Mouse (Mus musculus): ENCODE results near the gene Zfp980. TPM values are rescaled to one million over a fixed set of nuclear protein-coding genes. Genes with fewer than 3 reads are reported as not detected.
"Not testable (repeated sequence)": the region's sequence is repeated elsewhere in the genome, so short reads cannot be mapped to it uniquely, and the experiment has no call there.

The Zfp980 gene
- polyA plus RNA-seq, 1 experiment from 2014 or later, result not detected

- H3K4me2 ChIP-seq, result peak overlapping the region; percentile 56
- H3K27me3 ChIP-seq (replicated peaks; ENCODE audit: control insufficient read depth, insufficient read depth, low read length); H3K27ac ChIP-seq (ENCODE audit: low read depth, low read length); H3K9ac ChIP-seq (ENCODE audit: low read depth, low read length); H3K9me3 ChIP-seq (ENCODE audit: control insufficient read depth, low read length); H3K4me1 ChIP-seq (replicated peaks; ENCODE audit: control insufficient read depth, insufficient read depth, low read length); H3K36me3 ChIP-seq (ENCODE audit: control insufficient read depth, insufficient read depth, low read length): not testable (repeated sequence)
- ATAC-seq (replicated peaks; ENCODE audit: low FRiP score), result peak; percentile 96
- WGBS, result 3% methylated on average over 38 of the region's 83 CpGs
- DNase-seq (ENCODE audit: low spot score), result peak; percentile 35
- H3K4me3 ChIP-seq (ENCODE audit: low read depth, low read length), result peak overlapping the region; percentile 33
These were observed 74.6 kb downstream of the Zfp980 start for GRCm38 (mm10) chr4:145744935-145745644.

- ATAC-seq (replicated peaks; ENCODE audit: low FRiP score), result peak; percentile 49; the same call in 1 of the 2 replicates
- H3K4me3 ChIP-seq (ENCODE audit: low read depth, low read length), result not testable (repeated sequence)
These were observed 75.1 kb downstream of the Zfp980 start for GRCm38 (mm10) chr4:145745645-145745991.

More at GRCm38 (mm10) chr4:145745645-145745991, 75.1 kb downstream of the Zfp980 start:
- H3K9me3 ChIP-seq (ENCODE audit: control insufficient read depth, low read length); H3K4me1 ChIP-seq (replicated peaks; ENCODE audit: control insufficient read depth, insufficient read depth, low read length); DNase-seq (ENCODE audit: low spot score); H3K9ac ChIP-seq (ENCODE audit: low read depth, low read length); H3K4me2 ChIP-seq; H3K27ac ChIP-seq (ENCODE audit: low read depth, low read length); H3K36me3 ChIP-seq (ENCODE audit: control insufficient read depth, insufficient read depth, low read length); H3K27me3 ChIP-seq (replicated peaks; ENCODE audit: control insufficient read depth, insufficient read depth, low read length): not testable (repeated sequence)
- no CpG with 5 or more reads among the region's 30 CpGs for WGBS

Other genes with a start within 250 kb of the Zfp980 start
- 0.12 and 0.23 TPM in 2 replicates for gene Zfp990, start 159.9 kb upstream of the Zfp980 start, polyA plus RNA-seq (2014; fragmentation: Nextera tagmentation; extraction: Ambion mirVana)
- gene Gm13212, start 85.5 kb upstream of the Zfp980 start, polyA plus RNA-seq (2014; fragmentation: Nextera tagmentation; extraction: Ambion mirVana), result 5.0 and 5.9 TPM in 2 replicates
- not detected in 2 replicates for gene Zfp986, start 198.1 kb downstream of the Zfp980 start, polyA plus RNA-seq (2014; fragmentation: Nextera tagmentation; extraction: Ambion mirVana)